Mouse (Mus musculus) bone marrow, adult 2 months (tissue): ENCODE results near the gene Zfp846. TPM values are rescaled to one million over a fixed set of nuclear protein-coding genes. Genes with fewer than 3 reads are reported as not detected.
A peak's percentile ranks its signal among the peaks of the same experiment; 100 is the strongest.

ENCODE experiments used
- H3K27ac ChIP-seq: fragments of 200-500 bp; 2 replicates; pipeline ENCODE4 v1.5.1; 2012; ENCODE audit warnings: low read depth, mild to moderate bottlenecking, control low read depth, inconsistent platforms, low read length; ENCODE audit not compliant: control insufficient read depth, poor library complexity, insufficient read depth
- H3K4me1 ChIP-seq: fragments of 200-500 bp; 2 replicates; pipeline ENCODE4 v1.6.1; 2011; ENCODE audit warnings: low read length; ENCODE audit not compliant: control insufficient read depth, insufficient read depth
- H3K4me3 ChIP-seq: fragments of 200-500 bp; replicated peaks from 2 replicates; pipeline ENCODE3; 2011; ENCODE audit warnings: mild to moderate bottlenecking, low read depth, low read length, control low read depth; ENCODE audit not compliant: control insufficient read depth
- CTCF ChIP-seq: fragments of 200-500 bp; IDR thresholded peaks from 2 replicates; pipeline ENCODE4 v1.5.1; 2011; ENCODE audit warnings: low read length, control low read depth; ENCODE audit not compliant: control insufficient read depth, insufficient read depth
- POLR2A ChIP-seq: fragments of 200-500 bp; IDR thresholded peaks from 2 replicates; pipeline ENCODE4 v1.6.1; 2011; ENCODE audit warnings: low read depth, mild to moderate bottlenecking, control low read depth, low read length, borderline replicate concordance; ENCODE audit not compliant: control insufficient read depth
- WGBS: fragments of 180-500 bp; shearing (Covaris S2); methylation state at CpG from one replicate; pipeline ENCODE4 v1.1.7; 2018; 5-methylcytosine and 5-hydroxymethylcytosine counted together
- polyA plus RNA-seq: library from polyadenylated mRNA; stranded (reverse); fragments of >200 nt; gene quantifications from 2 replicates; pipeline ENCODE4 v1.2.4, GENCODE M21; 2011; ENCODE audit warnings: low replicate concordance; ENCODE audit not compliant: missing spikeins, insufficient read depth, insufficient read length

The Zfp846 gene
- polyA plus RNA-seq, 1 experiment = 5.9 TPM

GRCm38 (mm10) chr9:20642101-20642895 is 61.2 kb downstream of the Zfp846 start, which contains the start of gene Ubl5:
Ubl5 (plus strand) TSS chr9:20642878.
- no peak for TF ChIP-seq CTCF
- TF ChIP-seq POLR2A = 0 out of 2 replicates have a peak, but pooled peaks have one; percentile 42
- Histone ChIP-seq H3K27ac (peak within 1 kb of the TSS; percentile 32), H3K4me1 (no peaks in the 10 kb centered on the region; the same call in none of the 2 replicates), H3K4me3 (peak within 1 kb of the TSS; percentile 77)
- 7% methylated on average over 51 of the region's 51 CpGs for WGBS

GRCm38 (mm10) chr9:20642896-20643466 is 61.9 kb downstream of the Zfp846 start:
- 2% methylated on average over 30 of the region's 30 CpGs for WGBS
- TF ChIP-seq CTCF = peak; percentile 24; the same call in 1 of the 2 replicates
- TF ChIP-seq POLR2A = no peak; the same call in none of the 2 replicates
- H3K27ac ChIP-seq = peak overlapping the region; percentile 32
- H3K4me3 ChIP-seq = peak overlapping the region; percentile 77
- no peaks in the 10 kb centered on the region; the same call in none of the 2 replicates for H3K4me1 ChIP-seq

GRCm38 (mm10) chr9:20643781-20644180 is 62.7 kb downstream of the Zfp846 start:
- no peaks in the 10 kb centered on the region; the same call in none of the 2 replicates for H3K4me1 ChIP-seq
- 2% methylated on average over 13 of the region's 13 CpGs for WGBS
- H3K4me3 ChIP-seq = peak overlapping the region; percentile 77
- H3K27ac ChIP-seq = peak overlapping the region; percentile 4; the same call in 1 of the 2 replicates
- TF ChIP-seq POLR2A (no peak; the same call in 1 of the 2 replicates), CTCF (no peak)

- peak within 1 kb of the TSS; percentile 85 for H3K27ac ChIP-seq
- WGBS = under 1% methylated on average over 43 of the region's 43 CpGs
- no peak for TF ChIP-seq POLR2A
- TF ChIP-seq CTCF = no peak
- no peaks in the 10 kb centered on the region; the same call in none of the 2 replicates for H3K4me1 ChIP-seq
- H3K4me3 ChIP-seq = peak within 1 kb of the TSS; percentile 77
Measured at GRCm38 (mm10) chr9:20644360-20645081, 63.4 kb downstream of the Zfp846 start, which contains the start of gene Fbxl12. Fbxl12 (minus strand) TSS chr9:20644767.

GRCm38 (mm10) chr9:20645121-20645520 is 64.0 kb downstream of the Zfp846 start:
- peak overlapping the region; percentile 77 for H3K4me3 ChIP-seq
- WGBS = 1% methylated on average over 17 of the region's 17 CpGs
- H3K27ac ChIP-seq = peak overlapping the region; percentile 85
- TF ChIP-seq POLR2A (no peak), CTCF (no peak)
- H3K4me1 ChIP-seq = no peaks in the 10 kb centered on the region; the same call in none of the 2 replicates

- no peak for TF ChIP-seq CTCF
- peak; percentile 83 for TF ChIP-seq POLR2A
- H3K27ac ChIP-seq = peak within 1 kb of the TSS; percentile 5
- under 1% methylated on average over 45 of the region's 45 CpGs for WGBS
- H3K4me3 ChIP-seq = peak within 1 kb of the TSS; percentile 84
- H3K4me1 ChIP-seq = peaks cover 1% of the 10 kb centered on the region
Measured at GRCm38 (mm10) chr9:20651602-20652259, 70.6 kb downstream of the Zfp846 start, which contains the start of gene Pin1. Pin1 (plus strand) TSS chr9:20652095.

GRCm38 (mm10) chr9:20652260-20652658 is 71.2 kb downstream of the Zfp846 start:
- WGBS = 0% methylated on average over 25 of the region's 25 CpGs
- peaks cover 1% of the 10 kb centered on the region for H3K4me1 ChIP-seq
- peak overlapping the region; percentile 84 for H3K4me3 ChIP-seq
- no peak overlapping the region; the same call in 1 of the 2 replicates for H3K27ac ChIP-seq
- TF ChIP-seq POLR2A = no peak
- TF ChIP-seq CTCF = no peak

- no peak overlapping the region for H3K27ac ChIP-seq
- no peak overlapping the region for H3K4me3 ChIP-seq
- WGBS = 88% methylated on average over 3 of the region's 3 CpGs
- TF ChIP-seq CTCF (no peak), POLR2A (no peak)
- H3K4me1 ChIP-seq = peaks cover 1% of the 10 kb centered on the region
Measured at GRCm38 (mm10) chr9:20653859-20654258, 72.8 kb downstream of the Zfp846 start.

Other genes with a start within 250 kb of the Zfp846 start
- 0.56 TPM in 1 of 2 replicates, not detected in the other for gene Olfr18, start 245.2 kb upstream of the Zfp846 start, polyA plus RNA-seq
- 4.6 and 16.3 TPM in 2 replicates for gene Zfp560, start 196.1 kb upstream of the Zfp846 start, polyA plus RNA-seq
- 2.4 and 6.6 TPM in 2 replicates for gene Zfp26, start 121.1 kb upstream of the Zfp846 start, polyA plus RNA-seq
- 4.6 and 11.2 TPM in 2 replicates for gene Zfp426, start 88.5 kb upstream of the Zfp846 start, polyA plus RNA-seq
- 3.0 and 9.8 TPM in 2 replicates for gene Zfp266, start 59.9 kb upstream of the Zfp846 start, polyA plus RNA-seq
- 137 and 207 TPM in 2 replicates for gene Ubl5, start 61.6 kb downstream of the Zfp846 start, polyA plus RNA-seq
- gene Fbxl12, start 63.5 kb downstream of the Zfp846 start, polyA plus RNA-seq = 10.7 and 28.8 TPM in 2 replicates
- gene Pin1, start 70.8 kb downstream of the Zfp846 start, polyA plus RNA-seq = 4.3 and 8.3 TPM in 2 replicates
- 1.1 TPM in 1 of 2 replicates, not detected in the other for gene Olfm2, start 165.1 kb downstream of the Zfp846 start, polyA plus RNA-seq
- 7.3 and 15.3 TPM in 2 replicates for gene Col5a3, start 233.8 kb downstream of the Zfp846 start, polyA plus RNA-seq
- gene Rdh8, start 237.2 kb downstream of the Zfp846 start, polyA plus RNA-seq = not detected in 2 replicates